Mouse (Mus musculus) CH12.LX (cell line): ENCODE results near the gene Cnbp.

Experiments
- CTCF ChIP-seq, 2 experiments: IDR thresholded peaks in 1 of 2; conservative IDR thresholded peaks in 1 of 2; 2 replicates each; pipeline ENCODE4 v1.5.1; 2011 to 2012; ENCODE audit warnings: low read depth in 2 of 2, low read length in 2 of 2, improper control_type of control experiment in 1 of 2, inconsistent platforms in 1 of 2, mild to moderate bottlenecking in 1 of 2, moderate library complexity in 1 of 2
- POLR2A ChIP-seq: IDR thresholded peaks from 2 replicates; pipeline ENCODE4 v1.6.1; 2011; ENCODE audit warnings: low read depth, mild to moderate bottlenecking, improper control_type of control experiment, low read length
- RAD21 ChIP-seq: IDR thresholded peaks from 2 replicates; pipeline ENCODE4 v1.6.1; 2011; ENCODE audit warnings: low read depth, mild to moderate bottlenecking, low read length, improper control_type of control experiment, moderate library complexity
- ZNF384 ChIP-seq: IDR thresholded peaks from 2 replicates; pipeline ENCODE4 v1.6.1; 2012; ENCODE audit warnings: low read depth, low read length, improper control_type of control experiment, inconsistent platforms

GRCm38 (mm10) chr6:87857071-87857470 is 6.2 kb upstream of the Cnbp start:
- TF ChIP-seq CTCF (conservative IDR thresholded peaks at IDR 0.05 in 1 of 2, IDR thresholded peaks at IDR 0.05 in 1 of 2; ENCODE audit: low read depth in 2 of 2, low read length in 2 of 2), result no peak
- no peak for TF ChIP-seq POLR2A
- no peak for TF ChIP-seq RAD21
- TF ChIP-seq ZNF384, result no peak
